Mouse (Mus musculus): ENCODE results near the gene Bloc1s3.
A peak's percentile ranks its signal among the peaks of the same experiment; 100 is the strongest.

- TF ChIP-seq CTCF (IDR thresholded peaks at IDR 0.05; ENCODE audit: low read depth, low read length) (peak; percentile 26; the same call in 1 of the 2 replicates), POLR2A (IDR thresholded peaks at IDR 0.05; ENCODE audit: borderline replicate concordance, low read depth, low read length) (no peak)
Measured at GRCm38 (mm10) chr7:19543584-19543983, 35.4 kb upstream of the Bloc1s3 start.

Data from bone marrow macrophage, adult 2 months (primary cell).